Mouse (Mus musculus) kidney, postnatal 0 days (tissue): ENCODE data around the gene Kat7. TPM values are rescaled to one million over a fixed set of nuclear protein-coding genes. Genes with fewer than 3 reads are reported as not detected.

ENCODE experiments used
- ATAC-seq: fragments of 200-750 bp; cut with Nextera tagmentation; replicated peaks from 2 replicates; pipeline ENCODE4 v1.8.0; 2017; ENCODE audit warnings: low read depth, moderate number of reproducible peaks, moderate TSS enrichment, moderate library complexity; ENCODE audit not compliant: low FRiP score
- DNase-seq: peaks from one replicate; pipeline ENCODE4 v3.0.0-alpha.2; 2016; ENCODE audit warnings: low spot score
- H3K27ac ChIP-seq: fragments of 300-500 bp; sonication (generic); 2 replicates; pipeline ENCODE4 v1.5.1; 2014; ENCODE audit warnings: mild to moderate bottlenecking
- H3K27me3 ChIP-seq: fragments of 300-500 bp; sonication (generic); 2 replicates; pipeline ENCODE4 v1.6.1; 2014; ENCODE audit warnings: low read length, mixed read lengths; ENCODE audit not compliant: insufficient read depth
- H3K36me3 ChIP-seq: fragments of 300-500 bp; sonication (generic); 2 replicates; pipeline ENCODE4 v1.6.1; 2014; ENCODE audit warnings: low read length, mixed read lengths; ENCODE audit not compliant: insufficient read depth
- H3K4me1 ChIP-seq: fragments of 300-500 bp; sonication (generic); replicated peaks from 2 replicates; pipeline ENCODE4 v1.6.1; 2014; ENCODE audit warnings: antibody characterized with exemption, low read length, mixed read lengths; ENCODE audit not compliant: insufficient read depth
- H3K4me2 ChIP-seq: fragments of 300-500 bp; sonication (generic); 2 replicates; pipeline ENCODE4 v1.6.1; 2014; ENCODE audit warnings: mild to moderate bottlenecking, low read length, moderate library complexity, mixed read lengths
- H3K4me3 ChIP-seq: fragments of 300-500 bp; sonication (generic); replicated peaks from 2 replicates; pipeline ENCODE4 v1.5.1; 2014; ENCODE audit warnings: low read depth, low read length
- H3K9ac ChIP-seq: fragments of 300-500 bp; sonication (generic); 2 replicates; pipeline ENCODE4 v1.6.1; 2014; ENCODE audit warnings: low read depth, low read length
- H3K9me3 ChIP-seq: fragments of 300-500 bp; sonication (generic); replicated peaks from 2 replicates; pipeline ENCODE4 v1.6.1; 2016; ENCODE audit warnings: low read length, inconsistent platforms, mixed read lengths
- CTCF ChIP-seq: IDR thresholded peaks from 2 replicates; pipeline ENCODE4 v1.5.1; 2016; ENCODE audit warnings: antibody characterized with exemption, low read depth, mild to moderate bottlenecking, moderate library complexity
- WGBS: fragments of 180-500 bp; shearing (Covaris S2); extraction: QIAGEN DNeasy Blood & Tissue Kit; methylation state at CpG from one replicate; pipeline ENCODE4 v1.1.7; 2014; 5-methylcytosine and 5-hydroxymethylcytosine counted together
- polyA plus RNA-seq: library from polyadenylated mRNA; unstranded; fragments of >200 nt; fragmentation: Nextera tagmentation; extraction: Ambion mirVana; gene quantifications from 2 replicates; pipeline ENCODE4 v1.2.1, GENCODE M21; 2015

Gene Kat7
- polyA plus RNA-seq = 49.0 and 52.1 TPM in 2 replicates

- no peaks in the 10 kb centered on the region for H3K4me1 ChIP-seq
- no peaks in the 10 kb centered on the region for H3K27me3 ChIP-seq
- peaks cover 5% of the 10 kb centered on the region; the same call in 1 of the 2 replicates for H3K36me3 ChIP-seq
- no peaks in the 10 kb centered on the region for H3K9me3 ChIP-seq
- under 1% methylated on average over 42 of the region's 42 CpGs for WGBS
- H3K9ac ChIP-seq = peak within 1 kb of the TSS; percentile 95
- H3K4me2 ChIP-seq = peak within 1 kb of the TSS; percentile 89
- peak within 1 kb of the TSS; percentile 91 for H3K4me3 ChIP-seq
- H3K27ac ChIP-seq = peak within 1 kb of the TSS; percentile 99
- ATAC-seq (peak; percentile 94), DNase-seq (peak; percentile 100)
- no peak for TF ChIP-seq CTCF
These were observed at the start of gene Kat7 for GRCm38 (mm10) chr11:95310007-95310647. Kat7 (minus strand) TSS chr11:95310246.

GRCm38 (mm10) chr11:95358263-95358662 lies 48.2 kb upstream of the Kat7 start:
- no peak for ATAC-seq
- H3K27me3 ChIP-seq = no peaks in the 10 kb centered on the region
- H3K4me3 ChIP-seq = no peak overlapping the region
- no peaks in the 10 kb centered on the region for H3K36me3 ChIP-seq
- no peaks in the 10 kb centered on the region for H3K9me3 ChIP-seq
- no peak overlapping the region for H3K27ac ChIP-seq
- H3K9ac ChIP-seq = no peak overlapping the region
- H3K4me1 ChIP-seq = no peaks in the 10 kb centered on the region
- no peak for DNase-seq
- no peak for TF ChIP-seq CTCF
- no peak overlapping the region for H3K4me2 ChIP-seq
- WGBS = 53% methylated on average over 3 of the region's 3 CpGs

- Histone ChIP-seq H3K36me3 (no peaks in the 10 kb centered on the region), H3K4me2 (no peak overlapping the region), H3K27me3 (no peaks in the 10 kb centered on the region), H3K4me1 (no peaks in the 10 kb centered on the region), H3K27ac (no peak overlapping the region), H3K4me3 (no peak overlapping the region), H3K9ac (no peak overlapping the region), H3K9me3 (no peaks in the 10 kb centered on the region)
- DNase-seq = no peak
- TF ChIP-seq CTCF = no peak
- no peak for ATAC-seq
- 80% methylated on average over 17 of the region's 17 CpGs for WGBS
These were observed 46.6 kb upstream of the Kat7 start for GRCm38 (mm10) chr11:95356469-95357273.

GRCm38 (mm10) chr11:95356039-95356438 lies 46.0 kb upstream of the Kat7 start:
- Histone ChIP-seq H3K9me3 (no peaks in the 10 kb centered on the region), H3K9ac (no peak overlapping the region), H3K36me3 (no peaks in the 10 kb centered on the region), H3K4me2 (no peak overlapping the region), H3K4me3 (no peak overlapping the region), H3K27me3 (no peaks in the 10 kb centered on the region), H3K27ac (no peak overlapping the region), H3K4me1 (no peaks in the 10 kb centered on the region)
- WGBS = 92% methylated on average over 7 of the region's 7 CpGs
- no peak for DNase-seq
- TF ChIP-seq CTCF = no peak
- no peak for ATAC-seq

GRCm38 (mm10) chr11:95355661-95356011 lies 45.6 kb upstream of the Kat7 start:
- 93% methylated on average over 5 of the region's 5 CpGs for WGBS
- no peak for ATAC-seq

GRCm38 (mm10) chr11:95354945-95355660 lies 45.1 kb upstream of the Kat7 start:
- no peak overlapping the region for H3K27ac ChIP-seq
- no peaks in the 10 kb centered on the region for H3K9me3 ChIP-seq
- H3K9ac ChIP-seq = no peak overlapping the region
- WGBS = 80% methylated on average over 12 of the region's 12 CpGs
- no peak for ATAC-seq
- H3K4me1 ChIP-seq = 0 out of 2 replicates have a peak, but pooled peaks cover under 1% of the 10 kb centered on the region
- H3K27me3 ChIP-seq = no peaks in the 10 kb centered on the region
- no peak for TF ChIP-seq CTCF
- no peak overlapping the region for H3K4me3 ChIP-seq
- H3K4me2 ChIP-seq = no peak overlapping the region
- H3K36me3 ChIP-seq = no peaks in the 10 kb centered on the region
- no peak for DNase-seq

More at GRCm38 (mm10) chr11:95355661-95356011, 45.6 kb upstream of the Kat7 start:
- no peak overlapping the region for H3K4me3 ChIP-seq
- no peak overlapping the region for H3K9ac ChIP-seq
- no peaks in the 10 kb centered on the region for H3K4me1 ChIP-seq
- TF ChIP-seq CTCF = no peak
- no peaks in the 10 kb centered on the region for H3K9me3 ChIP-seq
- no peak for DNase-seq
- no peak overlapping the region for H3K27ac ChIP-seq
- H3K36me3 ChIP-seq = no peaks in the 10 kb centered on the region
- H3K27me3 ChIP-seq = no peaks in the 10 kb centered on the region
- H3K4me2 ChIP-seq = no peak overlapping the region
